Mouse (Mus musculus) left cerebral cortex, adult 9 months (tissue): ENCODE results near the gene Nphp4.
A peak's percentile ranks its signal among the peaks of the same experiment; 100 is the strongest.

Source experiments
- DNase-seq, 2 experiments: peaks; one replicate each; pipeline ENCODE4 v3.0.0; 2022; ENCODE audit warnings: low spot score in 2 of 2

The Nphp4 gene

DNA sequence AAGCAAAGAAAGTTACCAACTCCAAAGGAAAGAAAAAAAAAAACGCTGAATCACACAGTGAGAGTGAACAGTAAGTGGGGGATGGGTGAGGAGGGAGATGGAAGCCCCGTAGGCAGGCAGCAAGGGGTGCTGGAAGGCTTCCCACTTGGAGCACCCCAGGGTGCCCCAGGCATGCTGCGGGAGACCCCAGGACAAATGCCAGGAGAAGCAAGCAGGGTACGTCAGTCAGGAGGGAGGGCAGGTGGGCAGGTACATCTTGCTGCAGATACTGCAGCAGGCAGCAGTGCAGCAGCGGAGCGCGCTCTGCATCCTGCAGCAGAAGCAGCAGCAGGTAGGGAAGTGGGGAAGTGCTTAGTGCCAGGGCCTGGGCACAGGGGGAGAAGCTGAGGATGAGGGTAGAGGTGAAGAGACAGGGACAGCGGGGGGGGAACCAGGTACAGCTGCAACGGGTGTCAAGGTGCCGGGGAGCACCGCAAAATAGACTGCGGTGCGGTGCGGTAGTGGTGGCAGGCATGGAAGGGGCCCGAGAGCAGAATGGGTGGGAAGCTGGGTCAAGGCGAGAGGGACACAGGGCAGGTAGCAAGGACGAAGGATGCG is at the start of gene Nphp4:
Nphp4 (plus strand) TSS at position 280 of the 597 bp plus-strand sequence.
- DNase-seq, result no peak

DNA sequence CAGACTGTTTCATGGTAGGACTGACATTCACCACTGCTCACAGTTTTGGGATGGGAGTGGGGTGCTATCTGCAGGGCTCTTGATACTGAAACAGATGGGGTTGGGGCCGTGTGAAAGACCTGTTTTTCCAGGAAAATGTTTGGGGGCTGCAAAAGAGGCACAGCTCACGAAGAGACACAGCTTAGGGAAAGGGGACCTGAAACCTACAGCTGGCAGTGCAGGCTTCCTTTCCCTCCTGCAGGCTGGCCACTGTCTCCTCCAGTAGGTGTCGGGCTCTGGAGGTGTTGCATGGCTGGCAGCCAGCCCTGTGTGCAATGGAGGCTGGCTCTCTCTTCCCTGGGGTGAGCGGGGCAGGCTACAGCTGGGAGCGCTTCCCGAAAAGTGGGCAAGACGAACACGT is 48.2 kb upstream of the Nphp4 start:
- DNase-seq, result peak in 1 of 2 experiments; percentile 49

DNA sequence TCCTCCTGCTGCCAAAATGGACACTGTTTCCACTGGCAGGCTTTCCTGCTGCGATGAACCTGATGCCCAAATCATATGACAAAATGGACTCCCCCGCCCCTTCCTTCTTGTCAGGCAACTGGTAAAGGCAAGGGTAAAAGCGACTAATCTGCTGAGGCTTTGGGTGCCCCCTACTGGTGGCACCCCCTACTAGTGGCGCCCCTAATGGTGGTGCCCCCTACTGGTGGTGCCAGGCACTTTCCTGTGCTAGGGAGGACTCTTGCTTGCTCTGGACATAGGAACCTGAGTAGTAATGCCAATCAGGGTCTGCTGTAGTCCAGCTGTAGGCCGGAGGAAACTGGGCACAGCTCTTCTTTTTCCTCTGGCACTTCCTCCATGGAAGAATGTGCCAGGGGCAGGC is 44.2 kb upstream of the Nphp4 start:
- peak in 1 of 2 experiments; percentile 71 for DNase-seq

DNA sequence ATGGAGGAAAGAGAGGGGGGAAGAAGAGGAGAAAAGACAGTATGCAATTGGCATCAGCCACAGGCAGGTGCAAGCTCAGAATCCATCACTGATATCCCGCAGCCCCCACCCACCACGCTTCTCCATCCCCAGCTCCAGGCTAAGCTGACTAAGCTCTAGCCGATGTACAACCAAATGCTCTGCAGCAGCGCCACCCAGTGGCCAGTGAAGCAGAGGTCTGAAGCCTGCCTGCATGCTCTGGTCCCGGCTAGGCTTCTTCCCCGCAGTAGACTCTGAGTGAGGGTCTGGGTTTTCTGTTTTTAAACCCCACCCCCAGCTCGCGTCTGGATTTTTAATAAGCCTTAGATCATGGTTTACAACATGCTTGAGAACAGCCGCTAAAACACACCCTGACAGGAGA is 41.7 kb upstream of the Nphp4 start:
- peak; percentile 61 to 91 for DNase-seq

DNA sequence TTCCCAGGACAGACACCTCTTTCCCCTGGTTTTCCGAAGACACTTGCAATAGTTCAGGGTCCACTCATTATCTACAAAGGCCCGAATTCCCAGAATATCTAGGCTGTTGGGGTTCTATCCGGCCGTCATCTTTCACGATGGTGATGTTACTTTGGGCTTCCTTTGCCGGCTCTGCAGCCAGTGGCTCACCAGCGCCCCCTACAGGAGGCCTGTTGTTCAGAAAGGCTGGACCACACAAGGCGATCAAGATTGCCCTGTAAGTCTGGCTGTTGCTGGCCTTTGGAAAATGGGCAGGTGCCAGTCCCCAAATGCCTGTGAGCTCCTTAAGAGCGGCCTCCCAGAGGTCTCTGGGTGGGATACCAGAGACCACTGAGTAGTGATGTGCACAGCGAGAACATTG is 41.3 kb upstream of the Nphp4 start:
- peak in 1 of 2 experiments; percentile 80 for DNase-seq

DNA sequence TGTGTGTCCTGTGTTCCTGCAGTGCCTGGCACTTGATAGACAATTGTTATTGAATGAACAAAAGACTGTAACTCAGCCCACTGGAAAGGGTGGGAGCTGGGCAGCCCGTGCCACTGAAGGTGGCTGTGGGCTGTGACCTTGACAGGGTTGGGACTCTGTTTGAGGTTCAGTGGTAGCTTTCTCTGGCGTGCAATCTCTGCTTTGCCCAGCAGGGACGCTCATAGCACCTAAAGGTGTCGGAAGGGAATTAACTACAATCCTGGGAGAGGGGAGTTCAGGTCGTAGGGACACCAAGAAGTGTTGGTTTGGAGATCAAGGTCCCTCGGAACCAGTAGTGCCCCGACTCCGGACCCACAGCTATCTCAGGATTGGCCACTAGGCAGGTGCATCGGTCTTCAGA is 35.6 kb upstream of the Nphp4 start:
- no peak for DNase-seq

DNA sequence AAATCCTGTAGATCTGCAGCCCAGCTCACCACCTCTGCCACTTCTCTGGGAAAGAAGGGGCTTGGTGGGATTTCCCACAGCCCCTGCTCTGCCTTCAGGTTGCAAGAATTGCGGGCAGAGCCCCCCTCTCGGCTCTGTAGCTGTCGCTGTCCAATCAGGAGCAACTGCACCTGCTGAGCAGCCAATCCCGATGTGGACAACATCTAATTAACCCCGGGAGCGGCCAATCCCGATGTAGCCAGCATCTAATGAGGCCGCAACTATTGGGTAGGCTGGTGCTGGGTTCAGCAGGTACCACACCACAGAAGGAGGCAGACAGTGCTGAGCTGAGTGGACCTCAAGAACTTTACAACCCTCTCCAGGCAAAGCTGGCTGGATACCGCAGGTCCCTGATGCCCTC is 35.0 kb upstream of the Nphp4 start:
- no peak for DNase-seq

DNA sequence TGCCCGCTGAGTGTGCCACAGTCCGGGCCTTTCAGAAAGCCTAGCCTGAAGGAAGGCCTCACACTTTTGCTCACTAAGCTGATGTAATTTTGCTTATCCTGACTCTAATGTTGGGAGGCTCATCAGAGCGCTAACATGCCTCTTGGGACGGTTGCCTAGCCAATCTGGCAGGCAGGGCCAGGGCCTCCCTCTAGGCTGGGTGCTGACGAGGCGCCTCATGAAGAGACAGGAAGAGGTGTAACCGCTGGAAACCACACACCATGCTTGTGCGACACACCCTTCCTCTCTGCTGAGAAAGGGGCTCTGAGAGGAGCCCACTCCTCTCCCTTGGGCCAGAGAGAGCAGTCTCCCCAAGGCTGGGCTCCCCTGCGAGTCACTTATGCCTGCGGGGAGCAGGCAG is 30.3 kb upstream of the Nphp4 start:
- DNase-seq, result no peak

DNA sequence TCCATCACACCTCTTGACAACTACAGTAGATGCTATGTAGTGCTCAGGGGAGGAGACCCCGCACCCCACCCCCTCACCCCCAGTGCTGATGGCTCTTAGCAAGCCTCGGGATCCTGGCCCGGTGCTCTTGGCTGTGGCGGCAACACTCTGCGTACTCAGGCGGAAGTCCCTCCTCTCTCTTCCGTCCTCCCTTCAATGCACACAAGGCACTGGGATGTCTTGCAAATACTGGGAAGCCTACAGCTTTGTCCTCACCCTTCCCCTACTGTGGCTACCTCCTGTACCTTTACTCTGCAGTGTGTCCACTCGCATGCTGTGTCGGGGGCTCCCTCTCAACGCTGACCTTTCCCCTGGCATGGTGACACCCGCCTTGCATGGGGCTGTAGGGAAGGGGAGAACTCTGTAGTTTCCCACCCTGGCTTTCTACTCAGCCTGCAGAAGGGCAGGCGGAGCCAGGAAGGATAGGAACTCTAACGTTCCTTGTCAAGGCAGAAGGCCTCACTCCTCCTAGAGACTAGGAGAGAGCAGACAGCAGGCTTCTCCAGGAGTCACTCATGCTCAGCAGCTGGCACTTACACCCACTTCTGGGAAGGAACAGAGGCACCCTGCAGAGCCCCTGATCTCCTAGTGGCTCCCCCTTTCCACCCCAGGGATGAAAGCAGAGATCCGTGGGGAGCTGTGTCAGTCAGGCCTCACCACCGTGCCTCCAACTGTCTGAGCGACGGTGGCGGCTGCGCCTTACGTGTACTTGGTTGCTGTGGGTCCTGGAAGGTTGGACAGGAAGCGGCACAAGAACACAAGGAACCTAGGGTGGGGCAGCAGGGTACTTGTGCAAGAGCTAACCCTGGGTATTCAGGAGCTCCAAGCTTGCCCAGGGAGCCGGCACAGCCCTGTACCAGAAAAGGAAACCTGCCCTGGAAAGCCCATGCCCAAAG is 28.5 kb upstream of the Nphp4 start:
- peak in 1 of 2 experiments; percentile 44 for DNase-seq

DNA sequence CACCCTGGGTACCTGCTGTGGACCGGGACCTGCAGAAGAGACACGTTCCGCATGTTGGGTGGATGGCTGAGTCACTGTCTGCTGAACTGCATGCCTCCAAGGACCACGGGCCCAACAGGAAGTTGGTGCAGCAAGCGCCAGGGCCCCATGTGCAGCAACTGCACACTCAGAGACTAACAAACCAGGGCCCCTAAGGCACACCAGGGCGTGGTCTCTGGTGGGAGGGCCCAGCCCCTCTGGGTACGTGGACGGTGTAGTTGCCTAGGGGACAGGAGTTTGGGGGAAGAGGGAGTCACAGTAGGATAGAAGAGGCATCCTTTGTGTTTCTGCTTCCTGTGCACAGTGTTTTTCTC is 27.9 kb upstream of the Nphp4 start:
- DNase-seq, result no peak

DNA sequence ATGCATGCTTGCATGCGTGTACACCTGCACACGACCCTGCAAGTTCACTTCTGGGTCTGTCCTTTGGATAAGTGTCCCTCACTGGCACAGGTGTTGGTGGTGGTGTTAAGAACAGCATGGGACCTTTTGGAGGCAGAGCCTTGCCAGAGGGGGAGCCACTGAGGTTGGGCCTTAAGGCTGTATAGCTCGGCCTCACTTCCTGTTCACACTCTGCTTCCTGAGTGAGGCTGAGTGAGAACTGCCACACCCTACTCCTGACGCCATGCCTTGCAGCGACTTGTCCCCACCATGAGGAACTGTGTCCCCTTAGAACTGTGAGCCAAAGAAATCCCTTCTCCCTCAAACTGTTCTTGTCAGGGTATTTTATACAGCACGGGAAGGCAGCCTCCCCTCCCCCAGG is 25.1 kb upstream of the Nphp4 start:
- DNase-seq, result no peak

DNA sequence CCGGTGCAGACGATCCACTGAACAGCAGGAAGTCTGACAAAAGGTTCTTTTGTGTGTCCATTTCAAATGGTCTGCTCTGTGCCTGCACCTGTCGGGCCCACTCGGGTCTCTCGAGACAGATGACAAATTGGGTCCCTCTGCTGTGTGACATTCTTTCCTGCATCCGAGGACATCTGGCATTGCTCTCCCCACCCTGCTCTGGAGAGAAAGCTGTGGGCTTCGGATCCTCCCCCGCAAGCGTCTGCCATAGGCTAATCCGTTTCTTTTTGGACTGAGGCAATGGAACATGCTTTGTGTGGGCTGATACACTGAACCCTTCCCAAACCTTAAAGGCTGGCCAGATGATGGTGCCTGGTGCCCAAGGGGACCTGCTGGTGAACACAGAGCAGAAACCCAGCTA is 23.4 kb upstream of the Nphp4 start:
- peak; percentile 78 to 93 for DNase-seq

DNA sequence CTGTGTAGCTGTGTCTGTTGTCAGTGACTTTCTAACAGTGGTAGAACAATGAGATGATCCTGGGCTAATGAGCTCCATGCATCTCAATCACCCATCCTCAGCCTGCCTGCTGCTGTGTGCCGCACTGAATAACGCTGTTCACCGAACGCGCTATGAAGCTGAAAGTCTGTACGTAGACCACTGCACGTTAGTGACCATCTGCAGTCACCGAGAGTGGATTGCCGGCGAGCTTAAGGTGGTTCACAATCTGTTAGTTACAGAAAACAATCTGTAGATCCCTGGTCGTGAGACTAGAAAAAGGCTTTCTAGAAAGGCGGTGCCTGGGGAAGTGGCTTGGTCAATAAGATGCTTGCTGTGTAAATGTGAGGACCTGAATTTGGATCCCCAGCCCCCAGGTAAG is 22.4 kb upstream of the Nphp4 start:
- DNase-seq, result no peak

DNA sequence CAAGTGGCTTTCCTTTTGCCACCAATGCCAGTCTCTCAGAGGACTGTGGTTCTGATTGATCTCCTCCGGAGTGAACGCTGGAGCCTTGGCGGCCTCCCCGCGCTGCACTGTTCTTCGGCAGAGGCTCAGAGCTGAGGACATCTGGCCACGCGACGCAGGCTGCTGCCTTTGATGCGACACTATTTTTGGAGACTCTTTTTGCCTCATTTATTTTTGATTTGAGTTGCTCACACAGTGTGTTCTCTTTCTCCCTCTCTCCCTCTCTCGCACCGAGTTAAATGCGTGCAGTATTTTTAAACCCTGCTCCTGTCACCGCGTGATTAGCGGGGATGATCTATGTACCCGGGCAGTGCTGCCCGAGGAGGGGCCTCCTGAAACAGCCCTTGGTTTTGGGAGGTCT is 19.9 kb upstream of the Nphp4 start:
- peak; percentile 81 to 87 for DNase-seq

DNA sequence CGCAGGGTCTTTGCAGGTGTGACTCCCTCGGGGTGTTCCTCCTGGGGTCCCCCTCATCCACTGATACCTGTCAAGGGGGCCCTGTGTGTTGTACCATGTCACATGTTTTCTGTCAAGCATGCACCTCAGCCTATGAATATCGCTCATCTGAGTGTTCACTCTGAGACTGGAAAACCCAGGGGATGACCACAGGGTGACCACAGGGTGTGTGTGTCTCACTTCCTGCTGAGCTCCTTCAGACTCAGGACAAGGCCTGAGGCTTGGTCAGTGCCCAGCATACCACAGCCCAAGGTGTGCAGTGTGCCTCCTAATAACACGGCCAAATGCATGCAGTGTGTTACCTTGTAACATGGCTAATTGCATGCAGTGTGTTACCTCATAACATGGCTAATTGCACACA is 18.8 kb upstream of the Nphp4 start:
- DNase-seq, result no peak

DNA sequence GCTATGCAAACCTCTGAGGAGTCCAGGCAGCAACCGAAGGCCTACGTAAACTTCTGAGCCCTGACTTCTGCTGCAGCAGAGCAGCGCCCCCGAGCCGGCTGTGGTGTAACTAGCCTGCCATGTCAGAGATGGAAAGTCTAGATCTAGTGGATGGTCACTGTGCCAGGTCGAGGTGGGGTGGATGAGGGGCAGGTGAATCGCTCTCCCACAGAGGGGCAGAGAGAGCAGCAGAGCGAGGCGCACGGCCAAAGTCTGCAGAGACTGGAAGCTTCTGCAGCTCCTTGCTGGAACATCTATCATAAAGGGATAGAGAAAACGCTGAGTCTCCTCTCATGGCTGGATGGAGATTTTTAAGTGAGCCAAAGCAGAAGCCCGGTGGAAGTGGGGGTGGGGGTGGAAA is 14.0 kb upstream of the Nphp4 start:
- DNase-seq, result no peak

DNA sequence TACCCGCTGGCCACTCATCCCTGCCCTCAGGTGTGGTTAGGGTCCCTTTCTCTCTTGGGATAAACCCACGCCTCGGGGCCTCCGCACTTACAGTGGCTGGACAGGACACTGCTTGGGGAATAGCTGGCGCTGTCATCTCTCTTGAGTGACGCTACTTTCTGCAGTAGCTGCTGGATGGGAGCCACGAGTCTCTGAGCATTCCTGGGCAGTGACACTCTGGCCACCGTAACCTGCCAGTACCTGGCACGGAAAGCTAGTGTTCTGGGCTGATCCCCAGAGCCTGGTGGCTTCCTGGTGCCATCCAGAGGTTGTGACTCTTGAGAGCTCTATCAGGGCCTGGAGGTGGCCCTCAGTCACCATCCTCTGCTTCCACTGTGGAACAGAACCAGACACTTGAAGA is 13.4 kb upstream of the Nphp4 start:
- DNase-seq, result no peak

DNA sequence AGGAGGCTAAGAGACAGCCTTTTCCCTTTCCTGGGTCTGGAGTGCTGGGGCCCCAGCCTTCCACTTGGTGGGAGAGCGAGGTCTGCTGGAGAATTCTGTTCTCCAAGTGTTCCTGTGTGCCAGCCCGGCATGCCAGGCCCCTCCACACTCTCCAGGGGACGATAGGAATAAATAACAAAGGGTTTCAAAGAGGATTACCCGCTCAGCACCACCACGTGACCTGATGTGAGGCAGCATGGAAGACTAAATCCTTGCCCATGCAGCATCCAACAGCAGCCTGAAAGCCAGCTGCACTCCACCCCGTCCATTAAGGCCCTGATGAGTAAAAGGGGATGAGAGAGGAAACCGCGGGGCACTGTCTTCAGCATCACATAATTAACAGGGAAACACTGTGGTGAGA is 11.4 kb upstream of the Nphp4 start:
- DNase-seq, result no peak

DNA sequence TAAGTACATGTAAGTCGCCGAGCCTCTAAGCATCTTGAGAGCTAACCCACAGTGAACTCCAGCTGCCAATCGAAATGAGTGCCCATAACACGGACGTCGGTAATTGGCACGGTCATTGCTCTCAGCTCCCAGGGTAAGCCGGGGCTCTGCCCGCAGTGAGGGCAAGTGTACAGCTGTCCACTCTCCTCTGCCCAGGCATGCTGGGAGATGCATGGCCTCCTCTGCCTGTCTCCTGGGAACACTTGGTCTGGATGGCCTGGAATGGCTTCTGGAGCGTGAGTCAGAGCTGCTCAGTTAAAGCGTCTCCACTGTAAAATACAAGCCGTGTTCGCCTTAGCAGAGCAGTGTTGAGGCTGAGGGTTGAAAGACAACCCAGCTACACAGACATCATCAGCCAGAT is 9.9 kb upstream of the Nphp4 start:
- DNase-seq, result no peak

DNA sequence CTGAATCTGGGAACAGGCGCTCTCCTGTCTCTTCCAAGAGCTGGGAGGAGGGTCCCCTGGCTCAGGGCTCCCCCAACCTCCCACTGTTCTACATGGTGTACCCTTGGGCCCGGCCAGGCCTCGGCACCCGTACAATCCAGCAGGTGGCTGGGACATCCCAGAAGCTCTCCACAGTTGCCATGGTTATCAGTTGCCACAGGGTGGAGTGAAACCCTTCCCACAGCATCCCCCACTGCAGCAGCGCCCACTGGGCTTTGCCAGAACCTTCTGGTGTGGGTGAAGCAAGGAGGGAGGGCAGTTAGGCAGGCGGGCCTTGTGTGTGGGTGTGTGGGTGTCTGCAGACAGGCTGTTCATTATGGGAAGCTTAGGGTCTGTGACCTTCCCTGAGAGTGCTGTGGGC is 8.6 kb upstream of the Nphp4 start:
- DNase-seq, result no peak

DNA sequence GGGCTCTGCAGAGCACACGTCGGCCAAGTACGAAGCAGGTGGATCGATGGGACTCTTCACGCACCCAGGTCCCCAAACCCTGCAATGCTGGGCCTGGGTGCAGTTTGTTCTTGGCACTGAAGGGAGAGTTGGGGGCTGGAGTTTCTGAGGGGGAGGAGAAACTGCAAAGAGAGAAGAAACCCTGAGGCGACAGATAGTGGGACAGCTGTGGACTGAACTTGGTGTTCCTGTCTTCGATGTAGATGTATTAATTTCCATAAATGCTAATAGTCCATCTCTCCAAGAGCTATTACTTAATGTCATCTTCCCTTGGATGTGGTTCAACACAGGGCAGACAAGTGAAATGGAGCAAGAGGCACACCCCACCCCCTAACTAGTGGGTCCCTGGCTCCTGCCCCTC is 565 bp upstream of the Nphp4 start:
- DNase-seq, result no peak

DNA sequence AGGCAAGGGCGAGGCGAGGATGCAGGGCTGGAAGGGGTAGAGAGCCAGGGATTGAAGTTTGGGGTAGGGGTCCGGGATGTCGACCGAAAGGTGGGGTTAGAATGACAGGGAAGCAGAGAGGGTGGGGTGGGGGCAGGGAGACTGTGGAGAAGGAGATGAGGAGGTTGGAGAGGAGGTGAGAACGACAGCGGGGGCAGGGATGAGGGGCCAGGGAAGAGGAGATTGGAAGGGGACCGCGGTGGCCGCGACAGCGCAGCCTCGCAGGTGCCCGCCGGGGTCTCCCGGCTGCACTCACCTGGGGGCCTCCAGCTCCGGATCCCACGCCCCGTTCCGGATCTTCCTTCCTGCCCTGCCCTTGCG is 580 bp downstream of the Nphp4 start:
- DNase-seq, result no peak

DNA sequence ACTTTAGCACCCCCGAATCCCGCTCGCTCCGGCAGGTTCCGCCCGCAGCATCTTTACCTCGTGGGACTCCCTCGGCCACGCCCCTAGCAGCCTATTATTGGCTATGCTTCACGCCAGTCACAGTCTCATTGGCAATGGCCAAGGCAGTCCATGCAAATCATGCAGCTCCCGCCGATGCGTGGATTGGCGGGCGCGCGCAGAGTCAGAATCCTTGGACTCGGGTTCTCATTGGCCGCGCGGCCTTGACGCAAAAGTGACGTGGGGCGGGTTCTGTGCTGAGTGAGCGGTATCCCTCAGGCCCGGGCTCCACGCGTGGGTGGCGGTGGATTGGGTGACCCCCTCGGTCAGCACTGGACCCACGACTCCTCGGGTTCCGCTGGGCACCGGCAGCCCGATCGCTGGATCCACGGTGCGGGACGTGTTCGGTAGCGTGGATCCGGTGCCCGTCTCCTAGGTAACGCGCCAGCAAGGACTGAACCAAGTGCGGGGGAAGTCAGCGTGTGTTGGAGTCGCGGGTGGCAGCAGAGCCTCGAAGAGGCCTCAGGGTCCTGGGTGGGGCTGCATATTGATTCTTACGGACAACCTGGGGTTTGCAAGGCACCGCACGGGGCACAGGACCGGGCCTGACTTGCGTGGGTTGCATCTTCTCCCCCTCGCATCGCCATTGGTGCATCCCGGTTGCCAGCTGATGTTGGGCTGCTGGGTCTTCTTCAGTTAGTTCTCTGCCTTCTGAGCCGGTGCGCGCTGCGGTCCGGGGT is 1.1 kb downstream of the Nphp4 start, which contains the start of gene Kcnab2:
Kcnab2 (minus strand) TSS at position 406 of the 758 bp plus-strand sequence.
- peak; percentile 99 to 100 for DNase-seq
